Mouse (Mus musculus) kidney, adult 2 months (tissue): ENCODE results near the gene Lingo2.

Experiments
- CTCF ChIP-seq: fragments of 200-500 bp; conservative IDR thresholded peaks from 2 replicates; pipeline ENCODE4 v1.5.1; 2011; ENCODE audit warnings: low read depth, mild to moderate bottlenecking, control low read depth, low read length, moderate library complexity, mixed read lengths; ENCODE audit not compliant: insufficient read depth, insufficient read length
- POLR2A ChIP-seq: fragments of 200-500 bp; IDR thresholded peaks from one replicate; pipeline ENCODE4 v1.6.1; 2011; ENCODE audit warnings: low read depth, low read length, control low read depth

- TF ChIP-seq POLR2A: no peak
- peak; percentile 43 for TF ChIP-seq CTCF
Measured at GRCm38 (mm10) chr4:36950021-36950751, 1.4 kb downstream of the Lingo2 start.
